Mouse (Mus musculus) ES-E14 (cell line): ENCODE measurements around the gene Stc2.

Experiments
- CHD2 ChIP-seq: IDR thresholded peaks from 2 replicates; pipeline ENCODE4 v1.6.1; 2014; ENCODE audit warnings: mild to moderate bottlenecking, low read depth, low read length, inconsistent platforms
- HCFC1 ChIP-seq: IDR thresholded peaks from 2 replicates; pipeline ENCODE4 v1.6.1; 2012; ENCODE audit warnings: low read length, inconsistent platforms, borderline replicate concordance; ENCODE audit not compliant: insufficient read depth
- MAFK ChIP-seq: IDR thresholded peaks from 2 replicates; pipeline ENCODE4 v1.6.1; 2014; ENCODE audit warnings: mild to moderate bottlenecking, low read depth, low read length, inconsistent platforms; ENCODE audit not compliant: insufficient read depth
- ZNF384 ChIP-seq: IDR thresholded peaks from 2 replicates; pipeline ENCODE4 v1.6.1; 2012; ENCODE audit warnings: low read depth, low read length, inconsistent platforms

DNA sequence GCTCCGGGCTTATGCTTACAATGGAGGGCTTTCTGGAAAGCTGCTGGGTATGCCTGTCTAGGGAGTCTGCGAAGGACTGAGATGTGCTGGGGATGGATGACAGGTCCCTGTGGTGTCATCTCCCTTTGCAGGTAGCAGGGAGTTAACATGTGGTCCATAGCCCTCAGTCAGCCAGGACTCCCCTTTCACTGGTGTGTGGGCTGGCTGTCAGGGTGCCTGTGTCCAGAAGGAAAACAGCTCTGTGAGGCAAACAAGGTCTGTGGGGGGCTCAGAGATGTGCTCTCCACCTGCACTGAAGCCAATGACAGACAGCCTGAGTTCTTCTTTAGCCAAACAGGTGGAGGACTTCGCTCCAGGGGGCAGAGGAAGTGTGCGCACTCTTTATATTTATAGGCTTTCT is 8.8 kb downstream of the Stc2 start:
- TF ChIP-seq HCFC1, result no peak
- TF ChIP-seq CHD2, result no peak
- no peak for TF ChIP-seq MAFK
- no peak for TF ChIP-seq ZNF384
